Mouse (Mus musculus): ENCODE data around the gene Dlgap4. TPM values are rescaled to one million over a fixed set of nuclear protein-coding genes. Genes with fewer than 3 reads are reported as not detected.

The Dlgap4 gene
- polyA plus RNA-seq, 1 experiment from 2014 or later: 188 TPM

Other genes with a start within 250 kb of the Dlgap4 start
- 12.3 and 14.8 TPM in 2 replicates for gene Epb41l1, start 192.8 kb upstream of the Dlgap4 start, polyA plus RNA-seq (2015; fragmentation: Nextera tagmentation; extraction: Ambion mirVana)
- gene Aar2, start 66.1 kb upstream of the Dlgap4 start, polyA plus RNA-seq (2015; fragmentation: Nextera tagmentation; extraction: Ambion mirVana): 42.0 and 42.8 TPM in 2 replicates
- gene Myl9, start 161.7 kb downstream of the Dlgap4 start, polyA plus RNA-seq (2015; fragmentation: Nextera tagmentation; extraction: Ambion mirVana): 40.8 and 169 TPM in 2 replicates
- 10.3 and 16.5 TPM in 2 replicates for gene Tgif2, start 226.3 kb downstream of the Dlgap4 start, polyA plus RNA-seq (2015; fragmentation: Nextera tagmentation; extraction: Ambion mirVana)
- 7.6 and 8.9 TPM in 2 replicates for gene 4930518I15Rik, start 244.2 kb downstream of the Dlgap4 start, polyA plus RNA-seq (2015; fragmentation: Nextera tagmentation; extraction: Ambion mirVana)
- 152 TPM in 2 replicates for gene Rab5if, start 249.4 kb downstream of the Dlgap4 start, polyA plus RNA-seq (2015; fragmentation: Nextera tagmentation; extraction: Ambion mirVana)